Mouse (Mus musculus): ENCODE data around the gene Dpp10. TPM values are rescaled to one million over a fixed set of nuclear protein-coding genes. Genes with fewer than 3 reads are reported as not detected.

The Dpp10 gene
- total RNA-seq, 2 experiments from 2014 or later, result 0.03 TPM; not detected in 1

DNA sequence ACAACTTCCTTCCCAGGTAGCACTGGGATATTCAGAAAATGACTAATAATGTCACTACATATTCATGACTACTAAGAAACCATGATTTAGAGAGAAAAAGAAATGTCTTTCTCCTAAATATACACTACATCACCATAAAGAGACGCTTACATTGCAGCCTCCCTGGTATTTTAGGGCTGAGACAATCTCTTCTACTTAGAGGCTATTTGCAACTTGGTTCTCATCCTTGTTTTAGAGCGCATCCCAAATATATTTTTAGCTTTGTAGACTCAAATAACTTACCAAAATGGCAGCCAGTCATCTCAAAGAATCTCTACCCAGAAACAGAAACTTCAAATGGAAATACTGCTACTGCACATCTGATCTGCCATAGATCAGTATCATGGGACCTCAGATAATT, 121.5 kb downstream of the Dpp10 start:
- no peak for DNase-seq (ENCODE audit: low spot score in 2 of 2)

DNA sequence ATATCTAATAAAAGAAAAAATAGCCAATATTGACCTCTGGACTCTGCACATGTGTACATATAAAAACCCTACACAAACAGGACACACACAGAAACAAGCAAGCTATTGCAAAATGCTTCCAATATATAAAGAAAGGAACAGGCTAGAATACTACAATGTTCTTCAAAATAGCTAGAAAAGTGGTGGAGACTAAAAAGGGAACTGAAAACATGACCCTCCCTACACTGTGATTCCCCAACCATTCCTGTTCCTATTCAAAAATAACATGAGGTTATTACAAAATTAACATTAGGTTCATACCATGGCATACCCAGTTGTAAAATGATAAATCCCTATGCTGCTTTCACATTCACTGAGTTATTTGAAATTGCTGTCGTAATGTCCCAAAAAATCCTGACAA, 125.8 kb downstream of the Dpp10 start:
- no peak for DNase-seq (ENCODE audit: low spot score in 2 of 2)

DNA sequence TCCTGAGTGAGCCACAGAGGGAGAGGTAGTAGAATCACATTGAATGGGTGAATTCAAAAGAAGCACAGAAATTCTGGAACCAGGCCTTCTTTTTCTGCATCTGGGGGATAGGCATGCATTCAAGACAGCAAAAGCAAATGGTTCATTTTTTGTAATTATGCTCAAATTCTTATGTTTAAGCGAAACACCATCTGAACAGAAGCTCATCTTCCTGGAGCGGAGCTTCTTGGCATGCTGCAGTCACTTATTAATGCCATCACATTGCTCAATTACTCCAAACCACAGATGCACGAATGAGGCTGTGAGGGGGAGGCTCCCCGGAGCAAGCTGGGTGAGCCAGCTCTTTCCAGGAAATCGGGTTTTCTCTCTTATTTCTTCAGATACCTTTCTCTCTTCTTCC, 142.7 kb downstream of the Dpp10 start:
- DNase-seq (ENCODE audit: low spot score in 2 of 2), result no peak

DNA sequence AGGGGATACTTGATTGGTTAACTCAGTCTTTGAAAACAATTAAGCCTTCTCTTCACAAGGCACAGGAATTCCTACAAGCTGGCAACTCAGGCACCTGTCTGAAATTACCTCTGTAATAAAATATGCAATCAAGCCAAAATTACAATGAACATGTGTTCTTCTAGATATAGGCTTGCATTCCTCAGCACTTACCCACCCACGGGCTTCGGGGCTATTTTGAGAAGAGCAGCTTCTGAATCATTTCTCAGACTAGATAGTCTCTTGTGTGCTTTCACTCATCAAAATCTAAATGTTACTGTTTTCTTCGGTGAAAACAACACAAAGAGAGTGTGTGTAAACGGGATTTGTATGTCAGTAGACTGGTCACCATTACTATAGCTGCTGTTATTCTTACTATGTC, 144.1 kb downstream of the Dpp10 start:
- no peak for DNase-seq (ENCODE audit: low spot score in 2 of 2)

DNA sequence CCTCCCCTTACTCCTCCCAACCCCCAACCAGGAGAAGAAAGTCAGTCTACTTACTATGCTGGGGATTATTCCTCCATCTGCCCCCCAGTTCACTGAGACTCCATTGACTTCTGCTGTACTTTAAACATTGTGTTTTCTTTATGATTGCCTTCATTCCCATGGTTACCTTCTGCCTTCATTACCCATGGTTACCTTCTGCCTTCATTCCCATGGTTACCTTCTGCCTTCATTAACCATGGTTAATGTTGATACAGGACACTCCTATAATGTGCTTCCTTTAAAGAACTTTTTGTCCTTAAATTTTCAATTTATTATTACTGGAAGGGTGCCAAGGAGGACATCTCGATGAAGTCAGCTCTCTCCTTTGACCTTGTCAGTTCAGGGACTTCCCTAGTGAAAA, 158.1 kb downstream of the Dpp10 start:
- DNase-seq (ENCODE audit: low spot score in 2 of 2), result no peak

DNA sequence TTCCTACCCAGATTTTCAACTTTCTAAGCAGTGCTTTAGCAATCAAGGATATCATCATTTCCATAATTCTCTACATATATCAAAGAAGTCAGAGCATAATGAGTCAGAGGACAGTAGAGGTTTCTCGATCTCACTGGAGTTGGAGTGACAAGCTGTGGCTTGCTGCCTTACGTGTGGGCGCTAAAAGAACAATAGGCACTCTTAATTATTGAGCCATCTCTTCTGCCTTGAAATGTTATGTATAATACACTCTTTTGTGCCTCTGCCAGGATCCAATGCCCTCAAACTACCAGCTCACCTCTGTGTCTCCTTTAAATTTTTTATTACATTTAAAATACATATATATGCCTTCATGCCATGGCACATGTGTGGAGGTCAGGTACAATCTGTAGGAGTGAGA, 198.5 kb downstream of the Dpp10 start:
- DNase-seq (ENCODE audit: low spot score in 2 of 2), result no peak

DNA sequence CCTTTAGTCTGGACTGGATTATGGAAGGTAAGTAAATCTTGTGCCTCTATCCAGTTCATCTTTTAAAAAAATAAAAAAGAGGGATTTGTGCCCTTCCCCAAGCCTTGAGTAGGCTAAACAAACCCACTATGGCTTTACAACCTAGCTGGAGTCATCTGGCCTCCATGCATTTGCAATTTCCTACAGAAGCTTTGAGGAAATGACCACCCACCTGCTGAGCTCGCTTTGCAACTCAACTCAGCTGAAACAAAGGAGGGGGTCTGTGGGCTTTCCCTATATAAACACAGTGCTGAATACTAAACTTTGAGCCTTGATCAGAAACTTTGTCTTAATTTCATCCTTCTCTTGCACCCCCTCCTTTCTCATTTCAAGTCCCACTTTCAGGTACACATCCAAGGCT, 244.2 kb downstream of the Dpp10 start:
- no peak for DNase-seq (ENCODE audit: low spot score in 2 of 2)

DNA sequence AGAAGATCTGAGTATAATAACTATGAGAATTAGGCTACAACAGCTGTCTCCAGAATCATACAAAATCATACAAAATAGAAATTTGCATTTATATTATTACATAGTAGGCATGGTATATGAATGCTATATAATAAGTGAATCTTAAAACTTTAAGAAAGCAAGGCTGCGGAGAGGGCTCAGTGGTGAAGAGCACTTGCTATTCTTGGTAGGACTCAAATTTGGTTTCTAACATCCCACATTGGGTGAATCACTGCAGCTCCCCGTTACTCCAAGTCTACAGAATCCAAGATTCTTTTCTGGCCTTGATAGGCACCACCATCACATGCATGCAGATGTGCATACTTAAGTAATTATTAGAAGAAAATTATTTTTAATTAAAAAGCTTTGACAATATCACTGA, 279.8 kb downstream of the Dpp10 start:
- DNase-seq (ENCODE audit: low spot score in 2 of 2), result no peak

DNA sequence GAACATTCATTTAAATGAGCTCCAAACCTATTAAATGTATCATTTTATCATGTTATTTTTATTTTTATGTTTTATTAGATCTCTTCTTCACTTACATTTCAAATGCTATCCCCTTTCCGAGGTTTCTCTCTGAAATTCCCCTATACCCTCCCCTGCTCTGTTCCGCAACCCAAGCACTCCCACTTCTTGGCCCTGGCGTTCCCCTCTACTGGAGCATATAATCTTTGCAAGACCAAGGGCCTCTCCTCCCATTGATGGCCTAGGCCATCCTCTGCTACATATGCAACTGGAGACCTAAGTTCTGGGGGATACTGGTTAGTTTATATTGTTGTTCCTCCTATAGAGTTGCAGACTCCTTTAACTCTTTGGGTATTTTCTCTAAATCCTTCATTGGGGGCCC, 283.1 kb downstream of the Dpp10 start:
- DNase-seq (ENCODE audit: low spot score in 2 of 2), result no peak

DNA sequence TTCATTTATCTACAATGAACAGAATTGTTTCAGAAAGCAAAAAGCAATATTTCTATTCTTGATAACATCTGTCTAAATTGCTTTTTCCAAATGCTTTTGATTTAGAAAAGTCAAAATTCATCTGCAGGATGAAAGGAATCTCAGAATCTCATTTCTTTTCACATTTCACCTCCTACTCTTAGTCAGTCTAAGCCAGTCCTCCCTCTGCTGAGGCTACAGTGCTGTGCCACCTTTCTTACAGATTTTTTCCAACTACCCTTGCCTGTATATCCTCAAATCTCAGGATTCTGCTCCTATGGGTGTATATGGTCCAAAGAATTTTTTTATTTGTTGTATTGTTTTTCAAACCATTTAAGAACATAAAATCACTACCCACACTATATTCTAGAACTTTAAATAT, 289.3 kb downstream of the Dpp10 start:
- no peak for DNase-seq (ENCODE audit: low spot score in 2 of 2)

DNA sequence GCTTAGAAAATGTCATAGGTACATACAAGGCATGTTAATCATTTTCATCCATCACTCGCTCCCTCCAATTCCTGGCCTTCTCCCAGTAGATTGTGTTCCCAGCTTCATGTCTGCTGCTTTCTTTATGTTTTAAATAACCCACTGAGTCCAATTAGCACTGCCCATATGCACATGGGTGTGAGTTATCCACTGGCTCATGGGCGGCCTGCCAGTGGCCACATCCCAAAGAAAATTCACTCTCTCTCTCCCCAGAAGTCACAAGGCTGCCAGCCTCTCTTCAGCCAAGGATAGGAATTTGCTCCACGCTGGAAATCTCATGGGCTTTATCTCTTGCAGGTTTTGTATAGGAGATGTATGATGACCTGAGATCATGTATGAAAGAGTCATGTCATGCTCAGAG, 338.1 kb downstream of the Dpp10 start:
- no peak for DNase-seq (ENCODE audit: low spot score in 2 of 2)

DNA sequence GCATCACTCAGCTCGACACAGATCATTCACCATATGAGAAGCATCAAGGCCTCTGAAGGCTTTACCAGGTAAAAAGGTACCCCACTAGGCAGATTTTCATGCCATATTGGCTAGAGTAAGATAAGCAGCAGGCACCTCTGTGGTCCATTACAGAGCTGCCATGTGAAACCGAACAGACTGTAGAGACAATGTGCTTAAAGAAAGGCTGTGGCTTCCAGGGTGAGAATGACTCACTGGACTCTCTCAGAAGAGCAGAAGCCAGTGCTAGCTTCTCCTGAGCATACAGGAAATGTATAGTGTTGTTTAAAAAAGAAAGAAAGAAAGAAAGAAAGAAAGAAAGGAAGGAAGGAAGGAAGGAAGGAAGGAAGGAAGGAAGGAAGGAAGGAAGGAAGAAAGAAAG, 386.9 kb downstream of the Dpp10 start:
- DNase-seq (ENCODE audit: low spot score in 2 of 2), result no peak

DNA sequence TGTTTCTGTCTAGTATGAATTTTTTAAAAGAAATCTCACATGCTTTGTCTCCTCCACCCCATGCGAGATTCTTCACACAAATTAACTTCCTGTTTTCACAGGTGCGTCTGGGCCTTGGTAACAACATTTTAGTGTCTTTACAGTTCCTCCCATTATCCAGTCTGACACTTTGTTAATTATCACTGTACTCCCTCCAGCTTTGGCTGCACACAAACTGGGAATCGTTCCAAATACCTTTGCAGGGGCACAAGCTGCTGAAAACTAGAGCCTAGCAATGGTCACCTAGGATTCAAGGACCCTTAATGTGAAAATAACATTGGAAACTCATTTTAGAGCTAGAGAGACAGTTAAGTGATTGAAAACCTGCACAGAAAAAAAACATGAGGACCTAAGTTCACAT, 388.8 kb downstream of the Dpp10 start:
- no peak for DNase-seq (ENCODE audit: low spot score in 2 of 2)

DNA sequence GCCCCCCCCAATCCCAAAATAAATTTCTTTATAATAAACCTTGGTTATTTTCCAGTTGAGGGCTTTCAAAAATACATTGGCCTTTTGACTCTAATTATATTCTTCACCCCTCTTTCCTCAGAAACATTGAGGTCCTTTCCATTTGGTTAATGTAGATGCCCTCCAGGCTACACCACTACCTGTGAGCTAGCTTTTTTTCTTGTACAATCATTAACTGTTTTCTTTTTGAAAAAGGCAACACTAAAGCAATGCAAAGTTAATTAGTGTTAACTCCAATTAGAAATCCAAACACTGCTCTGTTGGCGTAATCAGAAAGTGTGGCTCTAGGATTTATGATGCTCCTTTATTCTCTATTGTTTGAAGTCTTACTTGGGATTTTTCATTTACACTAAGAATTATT, 407.5 kb downstream of the Dpp10 start:
- DNase-seq (ENCODE audit: low spot score in 2 of 2), result no peak

DNA sequence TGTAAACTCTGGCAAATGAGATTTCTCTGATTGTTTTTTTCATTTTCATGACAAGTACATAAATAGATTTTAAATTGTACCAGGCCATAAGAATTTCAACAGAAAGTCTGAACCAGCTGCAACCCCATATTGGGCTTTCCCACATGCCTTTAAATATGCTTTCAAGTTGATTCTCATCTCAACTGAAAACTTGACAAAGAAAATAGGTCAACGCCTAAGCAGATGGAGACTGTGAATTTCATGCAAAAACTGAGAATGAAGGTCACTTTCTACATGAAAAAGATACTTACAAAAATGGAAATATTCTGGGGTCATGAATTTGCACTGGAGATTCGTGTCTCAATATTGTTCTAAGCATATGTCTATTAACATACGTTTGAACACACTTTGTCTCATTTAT, 417.1 kb downstream of the Dpp10 start:
- no peak for DNase-seq (ENCODE audit: low spot score in 2 of 2)

DNA sequence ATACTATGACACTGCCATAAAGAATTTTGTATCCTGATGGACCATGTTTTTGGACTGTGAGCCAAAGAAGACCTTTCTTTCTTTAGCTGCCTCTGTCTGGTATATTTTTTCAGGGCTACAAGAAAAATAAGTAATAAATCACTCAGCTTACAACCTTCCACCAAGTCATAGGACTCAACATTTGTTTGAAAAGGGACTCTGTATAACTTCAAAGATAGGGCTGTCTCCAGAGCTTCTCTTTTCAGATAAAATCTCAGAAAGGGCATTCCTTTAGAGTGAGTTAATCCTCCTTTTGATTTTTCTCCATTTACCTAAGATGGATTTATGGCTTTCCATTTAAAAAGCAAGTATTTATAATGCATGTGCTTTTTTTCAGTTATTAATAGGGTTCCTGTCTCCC, 460.5 kb downstream of the Dpp10 start:
- DNase-seq (ENCODE audit: low spot score in 2 of 2), result no peak

DNA sequence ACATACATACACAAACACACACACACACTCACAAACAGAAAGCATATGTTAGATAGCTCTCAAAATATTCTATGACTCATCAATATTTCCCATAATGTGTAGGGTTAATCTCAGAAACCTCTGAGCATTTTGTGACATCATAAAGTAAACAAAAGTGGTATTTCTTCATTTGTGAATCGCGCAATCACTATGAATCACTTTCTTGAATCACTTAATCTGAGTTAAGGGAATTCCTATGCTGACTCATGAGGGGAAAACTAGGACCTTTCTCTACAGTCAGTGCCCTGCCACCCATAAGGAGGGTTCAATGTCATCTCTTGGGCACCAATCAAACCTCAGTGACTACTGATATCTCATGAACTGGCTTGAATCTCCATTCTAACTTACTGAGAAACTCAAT, 465.2 kb downstream of the Dpp10 start:
- no peak for DNase-seq (ENCODE audit: low spot score in 2 of 2)

DNA sequence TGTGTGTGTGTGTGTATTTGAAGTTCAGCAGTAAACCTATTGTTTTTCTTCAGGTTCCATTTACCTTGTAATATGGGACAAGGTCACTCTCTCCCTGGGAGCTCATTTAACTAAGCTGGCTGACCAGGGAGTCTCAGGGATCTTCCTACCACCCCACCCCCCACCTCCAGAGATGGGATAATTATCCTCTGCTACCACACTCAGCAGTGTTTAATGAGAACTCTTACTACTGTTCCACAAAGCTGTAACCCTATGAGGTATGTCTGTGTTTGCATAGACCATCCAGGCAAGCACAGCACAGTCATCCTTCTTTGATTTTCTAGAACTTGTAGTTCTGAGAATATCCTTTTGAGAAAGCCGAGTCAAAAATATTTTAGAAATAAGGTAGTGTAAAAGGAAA, 471.6 kb downstream of the Dpp10 start:
- no peak for DNase-seq (ENCODE audit: low spot score in 2 of 2)

DNA sequence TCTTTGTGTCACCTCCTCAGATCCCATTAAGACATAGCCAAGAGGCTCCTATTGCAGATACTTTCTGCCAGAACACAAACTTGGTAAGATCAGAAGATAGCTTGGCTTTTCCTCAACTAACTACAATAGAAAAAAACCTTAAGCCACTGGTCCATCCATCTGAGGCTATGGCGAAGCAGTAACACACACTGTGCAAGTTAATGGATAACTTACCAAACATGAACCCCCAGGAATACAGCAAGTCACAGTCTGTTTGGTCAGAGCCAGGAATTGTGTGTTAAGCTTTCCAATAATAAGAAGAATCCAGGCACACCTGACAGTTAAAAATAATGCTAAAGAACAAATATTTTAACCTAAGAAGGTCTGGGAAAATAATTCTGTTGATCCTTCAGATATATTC, 502.9 kb downstream of the Dpp10 start:
- no peak for DNase-seq (ENCODE audit: low spot score in 2 of 2)

DNA sequence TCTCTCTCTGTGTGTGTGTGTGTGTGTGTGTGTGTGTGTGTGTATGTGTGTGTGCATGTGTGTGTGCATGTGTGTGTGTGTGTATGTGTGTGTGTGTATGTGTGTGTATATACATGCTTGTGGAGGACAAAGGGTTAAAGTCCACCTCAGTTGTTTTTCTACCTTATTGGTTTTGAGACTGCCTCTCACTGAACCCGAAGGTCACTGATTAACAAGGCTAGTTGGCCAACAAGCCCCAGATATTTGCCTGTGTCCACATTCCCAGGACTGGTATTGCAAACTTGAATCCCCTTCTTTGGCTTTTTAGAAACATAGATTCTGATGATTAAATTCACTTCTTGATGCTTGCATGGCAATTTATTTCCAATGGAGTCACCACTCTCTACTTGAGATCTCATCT, 577.6 kb downstream of the Dpp10 start:
- no peak for DNase-seq (ENCODE audit: low spot score in 2 of 2)

DNA sequence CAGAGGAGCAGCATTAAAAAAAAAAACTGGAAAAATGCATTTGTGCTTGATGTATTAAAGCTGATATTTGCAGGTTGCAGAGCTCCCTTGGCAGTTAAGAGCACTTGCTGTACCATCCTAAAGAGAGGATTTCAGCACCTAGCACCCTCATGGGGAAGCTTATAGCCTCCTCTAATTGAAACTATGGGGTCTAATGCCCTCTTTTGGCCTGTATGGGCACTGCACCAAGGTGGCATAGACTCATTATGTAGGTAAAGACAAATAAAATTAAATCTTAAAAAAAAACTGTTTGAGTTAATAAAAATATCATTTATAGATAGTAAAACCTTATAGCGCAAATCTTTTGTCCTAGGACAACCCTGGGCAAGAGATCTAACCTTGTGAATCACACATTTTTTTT, 631.2 kb downstream of the Dpp10 start:
- DNase-seq (ENCODE audit: low spot score in 2 of 2), result no peak

DNA sequence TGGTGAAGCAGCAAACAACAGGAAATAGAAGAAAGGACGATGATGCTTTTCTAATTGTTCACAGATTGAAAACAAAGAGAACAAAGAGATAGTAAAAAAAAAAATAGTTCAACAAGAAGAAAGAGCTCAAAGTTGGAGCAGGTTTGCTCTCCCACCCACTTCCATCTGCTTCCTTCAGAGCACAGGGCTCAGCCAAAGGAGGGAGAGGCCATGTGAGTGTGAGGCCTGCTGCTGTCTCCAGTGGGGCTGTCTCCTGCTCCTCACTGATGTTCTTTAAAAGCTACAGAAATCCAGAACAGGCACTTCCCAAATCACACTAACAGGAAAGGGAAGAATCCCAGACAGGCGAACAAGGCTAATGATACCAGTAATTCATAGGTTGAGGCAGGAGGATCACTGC, 694.1 kb downstream of the Dpp10 start:
- no peak for DNase-seq (ENCODE audit: low spot score in 2 of 2)

DNA sequence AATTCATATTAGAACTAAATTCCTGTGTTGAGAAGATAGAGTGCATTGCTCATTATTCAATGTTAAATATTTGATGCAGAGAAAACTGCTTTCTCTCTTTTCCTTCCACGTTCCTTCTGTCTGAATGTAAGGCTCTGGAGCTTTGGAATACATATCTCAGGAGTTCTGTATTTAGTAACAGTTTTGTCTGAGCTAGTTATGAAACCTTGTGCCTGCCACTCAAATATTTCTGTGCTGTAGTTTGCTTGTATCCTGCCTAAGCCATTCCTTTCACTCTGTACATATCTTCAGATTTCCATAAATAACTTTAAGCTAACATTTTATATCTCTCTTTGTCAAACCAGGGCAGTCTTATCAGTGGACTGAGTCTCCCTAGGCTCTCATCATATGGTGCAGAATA, 707.5 kb downstream of the Dpp10 start:
- no peak for DNase-seq (ENCODE audit: low spot score in 2 of 2)

DNA sequence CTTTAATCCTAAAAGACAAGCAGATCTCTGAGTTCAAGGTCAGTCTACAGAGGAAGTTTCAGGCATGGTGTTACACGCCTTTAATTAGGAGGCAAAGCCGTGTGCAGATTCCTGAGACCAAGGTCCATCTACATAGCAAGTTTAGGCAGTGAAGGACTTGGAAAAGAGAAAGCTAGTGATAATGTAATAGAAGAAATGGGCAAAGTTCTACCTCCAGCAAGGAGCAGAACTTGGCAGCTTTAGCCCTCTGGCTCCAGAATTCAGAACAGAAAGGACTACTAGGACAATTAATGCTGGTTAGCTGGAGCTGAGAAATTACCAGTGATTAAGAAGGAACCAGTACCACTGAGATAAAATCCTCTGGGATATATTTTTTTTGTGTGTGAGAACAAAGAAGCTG, 728.5 kb downstream of the Dpp10 start:
- no peak for DNase-seq (ENCODE audit: low spot score in 2 of 2)

Measured in gastrocnemius, postnatal 4 days (tissue).